11 mouse cellular contexts compared by ENCODE assay signal in genomic region chr10:39233926-39234450, GRCm38 (mm10).
"Had no signal": no experiment of that assay in that cellular context is flagged by ENCODE, and none has a peak within 500 bp of the region (broad histone marks: within the 10 kb centered on the region; RNA-seq: fewer than 3 reads in every experiment).

No protein-coding gene starts in this region.

- H3K27ac ChIP-seq: layer of hippocampus, adult 2 months; limb, embryonic 10.5 days; liver, embryonic 15.5 days; midbrain, embryonic 15.5 days; neural tube, embryonic 12.5 days had no signal

- DNase-seq: kidney, postnatal 10 days; kidney, postnatal 4 days; lung, adult 2 months; lung, postnatal 36 days; thymus, adult 18-20 months; thymus, postnatal 14 days had no signal

- H3K9me3 ChIP-seq: limb, embryonic 10.5 days; liver, embryonic 15.5 days; midbrain, embryonic 15.5 days; neural tube, embryonic 12.5 days had no signal

- H3K4me3 ChIP-seq: layer of hippocampus, adult 2 months; limb, embryonic 10.5 days; liver, embryonic 15.5 days; midbrain, embryonic 15.5 days; neural tube, embryonic 12.5 days had no signal

- H3K36me3 ChIP-seq: limb, embryonic 10.5 days; liver, embryonic 15.5 days; midbrain, embryonic 15.5 days; neural tube, embryonic 12.5 days had no signal

- H3K27me3 ChIP-seq: liver, embryonic 15.5 days; midbrain, embryonic 15.5 days; neural tube, embryonic 12.5 days had no signal

- H3K4me1 ChIP-seq: limb, embryonic 10.5 days had no signal
